Mouse (Mus musculus): ENCODE measurements around the gene C2cd4b. TPM values are rescaled to one million over a fixed set of nuclear protein-coding genes. Genes with fewer than 3 reads are reported as not detected.

C2cd4b gene
- total RNA-seq, 1 experiment from 2014 or later = not detected

DNA sequence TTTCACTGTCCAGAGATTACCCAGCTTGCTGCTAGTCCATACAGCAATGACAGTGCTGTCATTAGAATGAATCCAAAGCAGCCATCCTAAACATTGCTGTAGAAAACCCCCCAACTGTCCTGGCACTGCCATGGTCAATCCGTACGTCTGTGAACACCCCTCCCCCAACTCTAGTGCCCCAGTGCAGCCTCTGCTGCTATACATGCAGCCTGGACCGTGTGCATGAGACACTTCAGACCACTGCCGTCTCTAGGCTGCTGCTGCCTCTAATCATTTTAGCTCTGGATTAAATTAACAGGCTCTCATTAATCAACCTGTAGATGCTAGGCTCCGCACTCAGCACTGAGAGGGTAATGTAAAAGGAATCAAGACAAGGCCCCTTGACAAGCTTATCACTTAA lies 47.8 kb downstream of the C2cd4b start:
- no peak for ATAC-seq (replicated peaks in 1 of 2; ENCODE audit: insufficient read depth in 1 of 2, low FRiP score in 2 of 2, low TSS enrichment in 1 of 2, low read depth in 1 of 2, poor library complexity in 2 of 2, severe bottlenecking in 2 of 2)

DNA sequence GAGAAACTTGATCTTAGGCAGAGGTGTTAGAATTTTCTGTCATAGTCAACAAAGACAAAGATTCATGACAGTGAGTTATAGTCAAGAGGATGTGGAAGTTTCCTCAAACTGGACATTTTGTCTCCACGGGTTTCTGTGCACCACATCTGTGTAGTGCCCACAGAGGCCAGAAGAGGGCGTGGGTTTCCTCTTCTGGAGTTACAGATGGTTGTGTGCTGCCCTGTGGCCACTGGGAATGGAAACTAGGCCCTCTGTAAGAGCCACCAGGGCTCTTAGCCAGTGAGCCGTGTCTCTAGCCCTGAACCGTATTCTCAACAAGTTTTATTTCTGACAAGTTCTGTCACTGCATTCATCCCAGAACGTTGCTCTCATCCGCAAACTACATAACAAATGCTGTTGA lies 51.3 kb downstream of the C2cd4b start:
- no peak for ATAC-seq (replicated peaks in 1 of 2; ENCODE audit: insufficient read depth in 1 of 2, low FRiP score in 2 of 2, low TSS enrichment in 1 of 2, low read depth in 1 of 2, poor library complexity in 2 of 2, severe bottlenecking in 2 of 2)

Other genes starting within 250 kb of the C2cd4b start
- 0.13 and 0.50 TPM in 2 replicates for gene Tln2, start 199.7 kb upstream of the C2cd4b start, total RNA-seq (2017)
- not detected in 2 replicates for gene C2cd4a, start 72.9 kb downstream of the C2cd4b start, total RNA-seq (2017)
- gene Vps13c, start 81.0 kb downstream of the C2cd4b start, total RNA-seq (2017) = 26.1 and 36.5 TPM in 2 replicates

Measured in hematopoietic stem cell, adult 5-6 weeks (primary cell).